In genomic region chr14:11551892-11552291, GRCm38 (mm10) we compare ENCODE assay signal across 8 mouse cellular contexts. TPM values are rescaled to one million over a fixed set of nuclear protein-coding genes. Genes with fewer than 3 reads are reported as not detected.
DNase-seq lines count a peak whose midpoint lies in the region; ATAC-seq and TF ChIP-seq lines count a peak whose summit lies in the region.

No protein-coding gene starts in this region.

- no peaks in the 10 kb centered on the region for H3K36me3 ChIP-seq in liver, embryonic 16.5 days (ENCODE audit: control insufficient read depth, insufficient read depth)
- no peaks in the 10 kb centered on the region for H3K36me3 ChIP-seq in stomach, embryonic 15.5 days

- no peak for ATAC-seq in liver, embryonic 16.5 days (ENCODE audit: low read depth)
- ATAC-seq in stomach, embryonic 15.5 days (ENCODE audit: insufficient read depth, low FRiP score, low read depth) = no peak

- H3K27me3 ChIP-seq in liver, embryonic 16.5 days (ENCODE audit: control insufficient read depth, insufficient read depth, low read depth, low read length) = peaks cover 46% of the 10 kb centered on the region
- no peaks in the 10 kb centered on the region for H3K27me3 ChIP-seq in stomach, embryonic 15.5 days (replicated peaks)

- no peak for TF ChIP-seq CTCF in left cerebral cortex, adult 2 months (IDR thresholded peaks at IDR 0.05)

- DNase-seq in left cerebral cortex, adult 2 months (ENCODE audit: extremely low spot score in 1 of 2, low spot score in 2 of 2) = no peak
- DNase-seq in left cerebral cortex, postnatal 10 days (ENCODE audit: extremely low spot score in 1 of 2, low spot score in 2 of 2) = no peak
- peak; percentile 28 for DNase-seq in forelimb bud, embryonic 11.5 days (ENCODE audit: low read depth, low spot score)
- no peak for DNase-seq in layer of hippocampus, adult 11-12 months (ENCODE audit: low spot score)
- no peak for DNase-seq in right cerebral cortex, adult 2 months (ENCODE audit: low spot score in 2 of 2)
- no peak for DNase-seq in urinary bladder, adult 18-20 months (ENCODE audit: low spot score in 2 of 2)

- no peaks in the 10 kb centered on the region for H3K4me1 ChIP-seq in liver, embryonic 16.5 days (ENCODE audit: control insufficient read depth, low read depth, low read length)
- H3K4me1 ChIP-seq in stomach, embryonic 15.5 days = peaks cover 20% of the 10 kb centered on the region

- no peak overlapping the region for H3K27ac ChIP-seq in left cerebral cortex, adult 2 months
- H3K27ac ChIP-seq in liver, embryonic 16.5 days (ENCODE audit: low read length) = no peak overlapping the region
- H3K27ac ChIP-seq in stomach, embryonic 15.5 days = no peak overlapping the region

- WGBS in liver, embryonic 16.5 days (ENCODE audit: insufficient replicate concordance) = 8% methylated on average over 11 of the region's 11 CpGs
- 23% methylated on average over 11 of the region's 11 CpGs for WGBS in stomach, embryonic 15.5 days

- H3K9me3 ChIP-seq in liver, embryonic 16.5 days (replicated peaks; ENCODE audit: control insufficient read depth, low read length) = no peaks in the 10 kb centered on the region
- H3K9me3 ChIP-seq in stomach, embryonic 15.5 days = no peaks in the 10 kb centered on the region

- H3K9ac ChIP-seq in liver, embryonic 16.5 days (ENCODE audit: low read depth, low read length) = no peak overlapping the region
- H3K9ac ChIP-seq in stomach, embryonic 15.5 days = no peak overlapping the region; the same call in 1 of the 2 replicates

- intact Hi-C loops in left cerebral cortex, adult 2 months (cut with DNase I) = loop anchor here (2.0 to 10.0 kb wide), 5 partner anchors 115 to 453 kb away; no protein-coding TSS in a partner anchor
- intact Hi-C loops in left cerebral cortex, postnatal 10 days (cut with DNase I) = loop anchor here (5.0 to 10.0 kb wide), 4 partner anchors 213 to 443 kb away; partner anchors contain the start of gene Fhit

- H3K4me3 ChIP-seq in left cerebral cortex, adult 2 months = peak overlapping the region; percentile 87
- peak overlapping the region; percentile 62 for H3K4me3 ChIP-seq in liver, embryonic 16.5 days (ENCODE audit: low read depth, low read length)
- H3K4me3 ChIP-seq in stomach, embryonic 15.5 days (replicated peaks) = peak overlapping the region; percentile 85

- peak overlapping the region; percentile 66 for H3K4me2 ChIP-seq in liver, embryonic 16.5 days (ENCODE audit: low read depth, low read length)
- H3K4me2 ChIP-seq in stomach, embryonic 15.5 days = peak overlapping the region; percentile 88

RNA-seq across cellular contexts. Expression of gene Ptprg, which starts 1.4 kb away (rescaled TPM):
- 100 to 1,000 TPM in 1 of 2 experiments, 10 to 100 TPM in 1; 85.9 to 111 TPM for total RNA-seq in left cerebral cortex, adult 2 months (2021)
- 100 to 1,000 TPM; 134 to 135 TPM for total RNA-seq in left cerebral cortex, postnatal 10 days (2021)
- 1.5 and 1.7 TPM in 2 replicates for polyA plus RNA-seq in liver, embryonic 16.5 days (2015; fragmentation: Nextera tagmentation; extraction: Ambion mirVana)
- 22.9 and 24.1 TPM in 2 replicates for polyA plus RNA-seq in stomach, embryonic 15.5 days (2015; fragmentation: Nextera tagmentation; extraction: Ambion mirVana)
